Mouse (Mus musculus) neural tube, embryonic 14.5 days (tissue): ENCODE results near the gene Rgp1. TPM values are rescaled to one million over a fixed set of nuclear protein-coding genes. Genes with fewer than 3 reads are reported as not detected.

Source experiments
- ATAC-seq: fragments of 200-750 bp; cut with Nextera tagmentation; 2 replicates; pipeline ENCODE4 v1.8.0; 2017; ENCODE audit warnings: low read depth, mild to moderate bottlenecking, moderate TSS enrichment, moderate library complexity
- H3K27ac ChIP-seq: fragments of 300-500 bp; sonication (generic); 2 replicates; pipeline ENCODE4 v1.5.1; 2014; ENCODE audit warnings: low read depth, mild to moderate bottlenecking, control low read depth, low read length, moderate library complexity, mixed read lengths
- H3K27me3 ChIP-seq: fragments of 300-500 bp; sonication (generic); 2 replicates; pipeline ENCODE4 v1.6.1; 2014; ENCODE audit warnings: low read length; ENCODE audit not compliant: control insufficient read depth, insufficient read depth
- H3K36me3 ChIP-seq: fragments of 300-500 bp; sonication (generic); 2 replicates; pipeline ENCODE4 v1.6.1; 2014; ENCODE audit warnings: low read length, mixed read lengths; ENCODE audit not compliant: control insufficient read depth, insufficient read depth
- H3K4me1 ChIP-seq: fragments of 300-500 bp; sonication (generic); 2 replicates; pipeline ENCODE4 v1.6.1; 2014; ENCODE audit warnings: low read length; ENCODE audit not compliant: control insufficient read depth, insufficient read depth
- H3K4me2 ChIP-seq: fragments of 300-500 bp; sonication (generic); 2 replicates; pipeline ENCODE4 v1.6.1; 2014; ENCODE audit warnings: mild to moderate bottlenecking, low read depth, low read length, control low read depth
- H3K4me3 ChIP-seq: fragments of 300-500 bp; sonication (generic); 2 replicates; pipeline ENCODE4 v1.5.1; 2014; ENCODE audit warnings: low read depth, low read length, control low read depth, mixed read lengths
- H3K9ac ChIP-seq: fragments of 300-500 bp; sonication (generic); replicated peaks from 2 replicates; pipeline ENCODE4 v1.6.1; 2014; ENCODE audit warnings: low read depth, mild to moderate bottlenecking, control low read depth, low read length, mixed read lengths
- H3K9me3 ChIP-seq: fragments of 300-500 bp; sonication (generic); 2 replicates; pipeline ENCODE4 v1.6.1; 2016; ENCODE audit warnings: low read length; ENCODE audit not compliant: control insufficient read depth
- WGBS: fragments of 180-500 bp; shearing (Covaris S2); extraction: QIAGEN DNeasy Blood & Tissue Kit; methylation state at CpG from one replicate; pipeline ENCODE4 v1.1.7; 2014; 5-methylcytosine and 5-hydroxymethylcytosine counted together
- polyA plus RNA-seq: library from polyadenylated mRNA; unstranded; fragments of >200 nt; fragmentation: Nextera tagmentation; extraction: Ambion mirVana; gene quantifications from 2 replicates; pipeline ENCODE4 v1.2.1, GENCODE M21; 2014

Rgp1 gene
- polyA plus RNA-seq, 1 experiment from 2014 or later = 28.2 TPM

GRCm38 (mm10) chr4:43598650-43599380 is 20.3 kb downstream of the Rgp1 start:
- H3K4me1 ChIP-seq = no peaks in the 10 kb centered on the region
- H3K27me3 ChIP-seq = no peaks in the 10 kb centered on the region
- ATAC-seq = no peak
- H3K4me3 ChIP-seq = no peak overlapping the region
- H3K27ac ChIP-seq = no peak overlapping the region
- H3K9me3 ChIP-seq = no peaks in the 10 kb centered on the region
- no peak overlapping the region for H3K9ac ChIP-seq
- no peaks in the 10 kb centered on the region for H3K36me3 ChIP-seq
- no peak overlapping the region for H3K4me2 ChIP-seq
- 84% methylated on average over 7 of the region's 7 CpGs for WGBS

GRCm38 (mm10) chr4:43600195-43600934 is 21.9 kb downstream of the Rgp1 start:
- H3K9ac ChIP-seq = no peak overlapping the region
- no peak overlapping the region for H3K4me3 ChIP-seq
- H3K4me2 ChIP-seq = no peak overlapping the region
- no peaks in the 10 kb centered on the region for H3K36me3 ChIP-seq
- no peak overlapping the region for H3K27ac ChIP-seq
- H3K27me3 ChIP-seq = no peaks in the 10 kb centered on the region
- H3K4me1 ChIP-seq = no peaks in the 10 kb centered on the region
- WGBS = 88% methylated on average over 9 of the region's 9 CpGs
- H3K9me3 ChIP-seq = no peaks in the 10 kb centered on the region
- ATAC-seq = no peak

- Histone ChIP-seq H3K27ac (no peak overlapping the region), H3K27me3 (no peaks in the 10 kb centered on the region), H3K4me1 (no peaks in the 10 kb centered on the region), H3K4me3 (no peak overlapping the region), H3K9me3 (no peaks in the 10 kb centered on the region), H3K9ac (no peak overlapping the region), H3K36me3 (no peaks in the 10 kb centered on the region), H3K4me2 (no peak overlapping the region)
- no peak for ATAC-seq
- WGBS = 78% methylated on average over 3 of the region's 3 CpGs
Observed at GRCm38 (mm10) chr4:43604099-43604498, 25.6 kb downstream of the Rgp1 start.

- Histone ChIP-seq H3K4me3 (no peak overlapping the region), H3K9me3 (no peaks in the 10 kb centered on the region), H3K36me3 (no peaks in the 10 kb centered on the region), H3K4me1 (no peaks in the 10 kb centered on the region), H3K4me2 (no peak overlapping the region), H3K27me3 (no peaks in the 10 kb centered on the region), H3K9ac (no peak overlapping the region), H3K27ac (no peak overlapping the region)
- WGBS = 87% methylated on average over 9 of the region's 9 CpGs
- no peak for ATAC-seq
Observed at GRCm38 (mm10) chr4:43604751-43605685, 26.5 kb downstream of the Rgp1 start.

GRCm38 (mm10) chr4:43612534-43612933 is 34.0 kb downstream of the Rgp1 start:
- Histone ChIP-seq H3K4me3 (no peak overlapping the region), H3K4me2 (no peak overlapping the region), H3K27ac (no peak overlapping the region), H3K4me1 (no peaks in the 10 kb centered on the region), H3K9me3 (no peaks in the 10 kb centered on the region), H3K27me3 (no peaks in the 10 kb centered on the region), H3K9ac (no peak overlapping the region), H3K36me3 (no peaks in the 10 kb centered on the region)
- no peak for ATAC-seq
- WGBS = 79% methylated on average over 10 of the region's 10 CpGs

GRCm38 (mm10) chr4:43613060-43613730 is 34.7 kb downstream of the Rgp1 start:
- Histone ChIP-seq H3K9ac (no peak overlapping the region), H3K4me2 (no peak overlapping the region), H3K36me3 (no peaks in the 10 kb centered on the region), H3K27me3 (no peaks in the 10 kb centered on the region), H3K4me1 (no peaks in the 10 kb centered on the region), H3K4me3 (no peak overlapping the region), H3K27ac (no peak overlapping the region), H3K9me3 (no peaks in the 10 kb centered on the region)
- WGBS = 68% methylated on average over 3 of the region's 3 CpGs
- no peak for ATAC-seq

GRCm38 (mm10) chr4:43620146-43620778 is 41.7 kb downstream of the Rgp1 start:
- ATAC-seq = no peak
- Histone ChIP-seq H3K9me3 (no peaks in the 10 kb centered on the region), H3K4me3 (no peak overlapping the region), H3K36me3 (no peaks in the 10 kb centered on the region), H3K4me1 (no peaks in the 10 kb centered on the region), H3K4me2 (no peak overlapping the region), H3K9ac (no peak overlapping the region), H3K27ac (no peak overlapping the region), H3K27me3 (no peaks in the 10 kb centered on the region)
- WGBS = 88% methylated on average over 4 of the region's 4 CpGs

- H3K27ac ChIP-seq = no peak overlapping the region
- no peak overlapping the region; the same call in 1 of the 2 replicates for H3K4me2 ChIP-seq
- no peak overlapping the region for H3K4me3 ChIP-seq
- peak; percentile 51; the same call in 1 of the 2 replicates for ATAC-seq
- 0 out of 2 replicates have a peak, but pooled peaks cover 3% of the 10 kb centered on the region for H3K9me3 ChIP-seq
- H3K9ac ChIP-seq = no peak overlapping the region
- H3K36me3 ChIP-seq = no peaks in the 10 kb centered on the region
- no peaks in the 10 kb centered on the region for H3K27me3 ChIP-seq
- H3K4me1 ChIP-seq = peaks cover 29% of the 10 kb centered on the region
- 45% methylated on average over 20 of the region's 20 CpGs for WGBS
Observed at GRCm38 (mm10) chr4:43629106-43629817, 50.7 kb downstream of the Rgp1 start.
